ENCODE assay signal across 34 mouse cellular contexts in the genomic region with DNA sequence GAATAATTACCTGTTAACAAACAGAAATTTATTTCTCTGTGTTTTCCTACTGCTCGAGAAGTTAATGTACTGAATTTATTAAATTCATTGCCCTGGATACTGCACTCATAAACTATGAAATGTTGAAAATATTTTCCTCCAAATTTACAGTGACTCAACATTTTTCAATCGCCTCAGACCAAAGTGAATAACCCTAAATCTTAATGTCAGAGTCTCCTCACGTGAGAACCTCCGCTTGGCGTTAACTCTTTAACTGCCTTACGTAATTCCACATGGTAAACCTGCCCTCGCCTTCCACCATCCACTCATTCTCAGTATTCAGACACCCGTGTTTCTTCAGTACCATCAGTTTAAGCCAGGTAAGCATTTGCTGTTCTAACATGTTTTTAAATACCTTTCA.
"Had no signal": no experiment of that assay in that cellular context is flagged by ENCODE, and none has a peak within 500 bp of the region (broad histone marks: within the 10 kb centered on the region; RNA-seq: fewer than 3 reads in every experiment).

No protein-coding gene starts in this region.

- H3K9ac ChIP-seq: heart, embryonic 12.5 days; heart, embryonic 13.5 days; heart, embryonic 15.5 days; hindbrain, embryonic 12.5 days; hindbrain, embryonic 13.5 days; hindbrain, embryonic 14.5 days; hindbrain, embryonic 15.5 days; intestine, embryonic 15.5 days; kidney, embryonic 15.5 days had no signal

- H3K27me3 ChIP-seq: heart, embryonic 12.5 days; heart, embryonic 13.5 days; heart, embryonic 15.5 days; hindbrain, embryonic 12.5 days; hindbrain, embryonic 13.5 days; hindbrain, embryonic 15.5 days; intestine, embryonic 15.5 days; kidney, embryonic 15.5 days had no signal

- H3K4me3 ChIP-seq: heart, embryonic 10.5 days; heart, embryonic 12.5 days; heart, embryonic 13.5 days; heart, embryonic 15.5 days; hindbrain, embryonic 10.5 days; hindbrain, embryonic 12.5 days; hindbrain, embryonic 13.5 days; hindbrain, embryonic 15.5 days; intestine, embryonic 15.5 days; kidney, embryonic 15.5 days; layer of hippocampus, adult 2 months; left cerebral cortex, adult 2 months had no signal

- H3K9me3 ChIP-seq: heart, embryonic 10.5 days; heart, embryonic 15.5 days; hindbrain, embryonic 12.5 days; intestine, embryonic 15.5 days; kidney, embryonic 15.5 days had no signal

- H3K36me3 ChIP-seq: heart, embryonic 10.5 days; heart, embryonic 12.5 days; heart, embryonic 13.5 days; heart, embryonic 15.5 days; hindbrain, embryonic 10.5 days; hindbrain, embryonic 12.5 days; hindbrain, embryonic 13.5 days; hindbrain, embryonic 15.5 days; intestine, embryonic 15.5 days; kidney, embryonic 15.5 days had no signal

- H3K4me2 ChIP-seq: heart, embryonic 11.5 days; heart, embryonic 12.5 days; heart, embryonic 13.5 days; heart, embryonic 15.5 days; hindbrain, embryonic 12.5 days; hindbrain, embryonic 13.5 days; hindbrain, embryonic 14.5 days; hindbrain, embryonic 15.5 days; intestine, embryonic 15.5 days; kidney, embryonic 15.5 days had no signal

- H3K4me1 ChIP-seq: heart, embryonic 10.5 days; heart, embryonic 12.5 days; heart, embryonic 13.5 days; heart, embryonic 15.5 days; hindbrain, embryonic 10.5 days; hindbrain, embryonic 12.5 days; hindbrain, embryonic 13.5 days; hindbrain, embryonic 15.5 days; intestine, embryonic 15.5 days; kidney, embryonic 15.5 days had no signal

- ATAC-seq: hindbrain, embryonic 16.5 days; hindbrain, postnatal 0 days; inflammation-experienced regulatory T-cells, adult 6 months; intestine, embryonic 15.5 days; intestine, embryonic 16.5 days; intestine, postnatal 0 days had no signal

- DNase-seq: heart, postnatal 10 days; heart, postnatal 14 days; heart, postnatal 36 days; heart, postnatal 4 days; kidney, adult 11 months; kidney, adult 18-20 months; kidney, adult 2 months; kidney, adult 8-10 months; kidney, adult 9 months; kidney, postnatal 10 days; kidney, postnatal 25 days; kidney, postnatal 36 days; kidney, postnatal 4 days; layer of hippocampus, adult 9-11 months; layer of hippocampus, postnatal 36 days had no signal

- H3K27ac ChIP-seq: heart, embryonic 10.5 days; heart, embryonic 13.5 days; heart, embryonic 15.5 days; hindbrain, embryonic 10.5 days; hindbrain, embryonic 12.5 days; hindbrain, embryonic 13.5 days; hindbrain, embryonic 14.5 days; hindbrain, embryonic 15.5 days; hindbrain, postnatal 0 days; intestine, embryonic 15.5 days; kidney, embryonic 15.5 days; layer of hippocampus, adult 2 months; left cerebral cortex, adult 2 months had no signal
